8 mouse cellular contexts compared by ENCODE assay signal in genomic region chr6:146833485-146834314, GRCm38 (mm10). TPM values are rescaled to one million over a fixed set of nuclear protein-coding genes. Genes with fewer than 3 reads are reported as not detected.
DNase-seq lines count a peak whose midpoint lies in the region; ATAC-seq and TF ChIP-seq lines count a peak whose summit lies in the region.

No protein-coding gene starts in this region.

- H3K4me2 ChIP-seq in forebrain, embryonic 16.5 days (ENCODE audit: low read length) = no peak overlapping the region
- no peak overlapping the region for H3K4me2 ChIP-seq in hindbrain, postnatal 0 days (ENCODE audit: low read depth, low read length)

- peak; percentile 88 for ATAC-seq in forebrain, embryonic 16.5 days
- peak; percentile 86 for ATAC-seq in hindbrain, postnatal 0 days
- peak; percentile 85 for ATAC-seq in megakaryocyte-erythroid progenitor cell, adult 5-6 weeks (replicated peaks; ENCODE audit: low FRiP score, low TSS enrichment, poor library complexity, severe bottlenecking)

- H3K36me3 ChIP-seq in forebrain, embryonic 16.5 days (ENCODE audit: control insufficient read depth, insufficient read depth) = no peaks in the 10 kb centered on the region
- no peaks in the 10 kb centered on the region for H3K36me3 ChIP-seq in hindbrain, postnatal 0 days (ENCODE audit: insufficient read depth, low read length)

- intact Hi-C loops in left cerebral cortex, adult 2 months (cut with DNase I) = loop anchor here (1.0 to 2.0 kb wide), 2 partner anchors 128 to 161 kb away; no protein-coding TSS in a partner anchor

- peak; percentile 94 for TF ChIP-seq CTCF in hindbrain, postnatal 0 days (IDR thresholded peaks at IDR 0.05; ENCODE audit: low read depth)
- peak; percentile 57 for TF ChIP-seq CTCF in left cerebral cortex, adult 2 months (IDR thresholded peaks at IDR 0.05)

- no peaks in the 10 kb centered on the region for H3K4me1 ChIP-seq in forebrain, embryonic 16.5 days (replicated peaks; ENCODE audit: control insufficient read depth, insufficient read depth, low read length)
- no peaks in the 10 kb centered on the region for H3K4me1 ChIP-seq in hindbrain, postnatal 0 days (ENCODE audit: insufficient read depth, low read length)

- no peak overlapping the region for H3K27ac ChIP-seq in forebrain, embryonic 16.5 days (ENCODE audit: low read length)
- H3K27ac ChIP-seq in hindbrain, postnatal 0 days = no peak overlapping the region
- no peak overlapping the region for H3K27ac ChIP-seq in left cerebral cortex, adult 2 months

- peak; percentile 52 for DNase-seq in gastrocnemius, adult 18-20 months (ENCODE audit: low spot score)
- no peak for DNase-seq in gastrocnemius, postnatal 25 days
- peak; percentile 88 for DNase-seq in brain, adult 2 months (ENCODE audit: low read depth, low spot score)
- peak; percentile 87 for DNase-seq in hindbrain, postnatal 0 days (ENCODE audit: low spot score)
- peak; percentile 39 to 40 for DNase-seq in left cerebral cortex, adult 2 months (ENCODE audit: extremely low spot score in 1 of 2, low spot score in 2 of 2)
- DNase-seq in skeletal muscle tissue, adult 2 months (ENCODE audit: low read depth, low spot score) = peak; percentile 53

- no peak overlapping the region for H3K4me3 ChIP-seq in forebrain, embryonic 16.5 days (replicated peaks; ENCODE audit: low read length)
- H3K4me3 ChIP-seq in hindbrain, postnatal 0 days (ENCODE audit: low read length) = no peak overlapping the region
- no peak overlapping the region for H3K4me3 ChIP-seq in left cerebral cortex, adult 2 months

- no peaks in the 10 kb centered on the region for H3K27me3 ChIP-seq in forebrain, embryonic 16.5 days (replicated peaks; ENCODE audit: control insufficient read depth, insufficient read depth, low read length)
- no peaks in the 10 kb centered on the region for H3K27me3 ChIP-seq in hindbrain, postnatal 0 days (ENCODE audit: insufficient read depth, low read length)

- WGBS in forebrain, embryonic 16.5 days = 71% methylated on average over 6 of the region's 6 CpGs
- 73% methylated on average over 6 of the region's 6 CpGs for WGBS in hindbrain, postnatal 0 days

- no peaks in the 10 kb centered on the region for H3K9me3 ChIP-seq in forebrain, embryonic 16.5 days (ENCODE audit: control insufficient read depth, low read length)
- H3K9me3 ChIP-seq in hindbrain, postnatal 0 days (ENCODE audit: low read length) = no peaks in the 10 kb centered on the region

- H3K9ac ChIP-seq in forebrain, embryonic 16.5 days (replicated peaks; ENCODE audit: low read depth, low read length) = no peak overlapping the region
- no peak overlapping the region for H3K9ac ChIP-seq in hindbrain, postnatal 0 days (replicated peaks; ENCODE audit: low read length)

RNA-seq across cellular contexts. Expression of gene Smco2, which starts 16.2 kb away (rescaled TPM):
- total RNA-seq in gastrocnemius, adult 18-20 months (2021) = not detected
- total RNA-seq in gastrocnemius, postnatal 25 days (2021) = not detected
- polyA plus RNA-seq in forebrain, embryonic 16.5 days (2015; fragmentation: Nextera tagmentation; extraction: Ambion mirVana) = not detected in 2 replicates
- total RNA-seq in hindbrain, postnatal 0 days (2014; rRNA removed) = not detected in 2 replicates
- not detected in 2 replicates for polyA plus RNA-seq in hindbrain, postnatal 0 days (2015; fragmentation: Nextera tagmentation; extraction: Ambion mirVana)
- total RNA-seq in left cerebral cortex, adult 2 months (2021) = not detected
- total RNA-seq in megakaryocyte-erythroid progenitor cell, adult 5-6 weeks (2014; fragmentation: Nextera tagmentation) = not detected in 2 replicates
- not detected in 2 replicates for total RNA-seq in megakaryocyte-erythroid progenitor cell, adult 5-6 weeks (2017)

RNA-seq across cellular contexts. Expression of gene Arntl2, which starts 37.8 kb away (rescaled TPM):
- total RNA-seq in gastrocnemius, adult 18-20 months (2021) = under 1 TPM; 0.43 TPM
- 1 to 10 TPM in 1 of 2 experiments, under 1 TPM in 1; 0.61 to 1.2 TPM for total RNA-seq in gastrocnemius, postnatal 25 days (2021)
- polyA plus RNA-seq in forebrain, embryonic 16.5 days (2015; fragmentation: Nextera tagmentation; extraction: Ambion mirVana) = 3.1 and 5.1 TPM in 2 replicates
- total RNA-seq in hindbrain, postnatal 0 days (2014; rRNA removed) = 2.0 and 3.9 TPM in 2 replicates
- 3.8 and 4.1 TPM in 2 replicates for polyA plus RNA-seq in hindbrain, postnatal 0 days (2015; fragmentation: Nextera tagmentation; extraction: Ambion mirVana)
- total RNA-seq in left cerebral cortex, adult 2 months (2021) = 10 to 100 TPM in 1 of 2 experiments, 1 to 10 TPM in 1; 8.2 to 10.2 TPM
- not detected in 2 replicates for total RNA-seq in megakaryocyte-erythroid progenitor cell, adult 5-6 weeks (2014; fragmentation: Nextera tagmentation)
- not detected in 2 replicates for total RNA-seq in megakaryocyte-erythroid progenitor cell, adult 5-6 weeks (2017)

RNA-seq across cellular contexts. Expression of gene Ppfibp1, which starts 54.6 kb away (rescaled TPM):
- total RNA-seq in gastrocnemius, adult 18-20 months (2021) = 10 to 100 TPM; 54.4 to 65.7 TPM
- total RNA-seq in gastrocnemius, postnatal 25 days (2021) = 10 to 100 TPM; 32.7 to 33.7 TPM
- polyA plus RNA-seq in forebrain, embryonic 16.5 days (2015; fragmentation: Nextera tagmentation; extraction: Ambion mirVana) = 17.8 and 21.4 TPM in 2 replicates
- total RNA-seq in hindbrain, postnatal 0 days (2014; rRNA removed) = 17.8 and 26.8 TPM in 2 replicates
- polyA plus RNA-seq in hindbrain, postnatal 0 days (2015; fragmentation: Nextera tagmentation; extraction: Ambion mirVana) = 16.3 and 17.2 TPM in 2 replicates
- total RNA-seq in left cerebral cortex, adult 2 months (2021) = 10 to 100 TPM; 61.0 to 61.6 TPM
- 1.2 and 6.5 TPM in 2 replicates for total RNA-seq in megakaryocyte-erythroid progenitor cell, adult 5-6 weeks (2014; fragmentation: Nextera tagmentation)
- total RNA-seq in megakaryocyte-erythroid progenitor cell, adult 5-6 weeks (2017) = 6.1 and 11.4 TPM in 2 replicates
